Mouse (Mus musculus) embryonic stem cell, embryonic (primary cell): ENCODE results near the gene Morf4l2.

Experiments used
- CTCF ChIA-PET, 4 experiments: fragments of 300-600 bp in 2 of 4; fragments of 350-600 bp in 2 of 4; sonication (Branson Sonifier 250); formaldehyde crosslinking; loops; one replicate each; lab custom pipeline; 2022; ENCODE audit warnings: inconsistent platforms in 2 of 4; lab: Charles Lee
- POLR2A ChIA-PET, 4 experiments: fragments of 300-600 bp in 2 of 4; fragments of 350-600 bp in 2 of 4; sonication (Branson Sonifier 250); formaldehyde crosslinking; loops; one replicate each; lab custom pipeline; 2022; ENCODE audit warnings: antibody characterized with exemption in 4 of 4, inconsistent platforms in 1 of 4; lab: Charles Lee

The Morf4l2 gene

DNA sequence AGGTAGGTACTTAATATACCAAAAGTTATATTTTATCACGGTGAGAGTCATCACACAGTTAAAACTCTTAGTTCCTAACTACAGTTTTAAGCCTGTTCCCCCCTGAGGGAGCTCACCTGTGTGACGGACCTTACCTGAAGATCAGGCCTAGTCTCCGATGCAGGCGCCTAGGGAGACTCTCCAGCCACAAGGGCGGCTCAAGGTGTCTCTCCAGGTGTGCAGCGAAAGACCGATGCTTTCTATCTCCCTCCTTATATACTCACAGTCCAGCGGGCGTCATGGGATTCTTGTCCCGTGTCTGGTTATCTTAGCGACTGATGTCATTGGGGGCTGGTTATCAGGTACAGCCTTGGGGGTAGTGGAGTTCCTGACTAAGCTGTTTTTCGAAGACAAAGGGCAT is at the start of gene Morf4l2:
Gene Morf4l2, minus strand, starts transcription at position 232 of the 400 bp plus-strand sequence.
- ChIA-PET CTCF (interaction anchor here in 3 of 4 experiments (0.6 to 2.8 kb wide), 5 partner anchors 17 to 616 kb away, joined by 3 to 13 read pairs (median 5); no protein-coding TSS in a partner anchor), POLR2A (interaction anchor here in 3 of 4 experiments (0.6 to 2.0 kb wide), 12 partner anchors 17 to 571 kb away, joined by 3 to 8 read pairs (median 4); partner anchors contain the start of genes Glra4 (in 1 of the 3) and Tceal8 (in 1 of the 3))

GRCm38 (mm10) chrX:136789446-136789845 is 46.0 kb upstream of the Morf4l2 start:
- POLR2A ChIA-PET = interaction anchor here in 3 of 4 experiments (0.5 to 1.6 kb wide), 17 partner anchors 9 to 617 kb away, joined by 3 to 19 read pairs (median 4); partner anchors contain the start of genes Glra4 (in 1 of the 3), Morf4l2 (in 1 of the 3), Tceal1 (in 1 of the 3) and Tceal8 (in 1 of the 3)
- CTCF ChIA-PET = interaction anchor here in 3 of 4 experiments (1.0 to 2.6 kb wide), 4 partner anchors 28 to 30 kb away, joined by 3 to 10 read pairs (median 6); no protein-coding TSS in a partner anchor

- CTCF ChIA-PET = interaction anchor here in 1 of 4 experiments (1.7 kb wide), 1 partner anchor 19 kb away, joined by 6 read pairs; no protein-coding TSS in a partner anchor
- POLR2A ChIA-PET = interaction anchor here in 1 of 4 experiments (1.1 to 2.4 kb wide), 2 partner anchors 10 to 36 kb away, joined by 3 to 8 read pairs; partner anchors contain the start of gene Morf4l2
Observed at GRCm38 (mm10) chrX:136780041-136780440, 36.6 kb upstream of the Morf4l2 start, which contains the start of gene Glra4. Glra4 (minus strand) TSS chrX:136780141.

- CTCF ChIA-PET = interaction anchor here in 2 of 4 experiments (1.5 to 1.7 kb wide), 2 partner anchors 18 kb away, joined by 3 to 6 read pairs; no protein-coding TSS in a partner anchor
- POLR2A ChIA-PET = interaction anchor here in 2 of 4 experiments (0.8 to 1.2 kb wide), 2 partner anchors 12 to 18 kb away, joined by 3 to 5 read pairs; no protein-coding TSS in a partner anchor
Observed at GRCm38 (mm10) chrX:136779262-136779661, 35.8 kb upstream of the Morf4l2 start.

- CTCF ChIA-PET = interaction anchor here in 1 of 4 experiments (1.5 kb wide), 1 partner anchor 17 kb away, joined by 3 read pairs; no protein-coding TSS in a partner anchor
- POLR2A ChIA-PET = interaction anchor here in 1 of 4 experiments (0.9 kb wide), 2 partner anchors 11 to 22 kb away, joined by 3 read pairs; no protein-coding TSS in a partner anchor
Observed at GRCm38 (mm10) chrX:136778046-136778445, 34.6 kb upstream of the Morf4l2 start.

GRCm38 (mm10) chrX:136773035-136773434 is 29.5 kb upstream of the Morf4l2 start:
- ChIA-PET POLR2A (interaction anchor here in 1 of 4 experiments (1.0 kb wide), 1 partner anchor 44 kb away, joined by 3 read pairs; no protein-coding TSS in a partner anchor), CTCF (no interaction called here)

- POLR2A ChIA-PET = interaction anchor here in 3 of 4 experiments (0.6 to 1.4 kb wide), 10 partner anchors 17 to 210 kb away, joined by 3 to 6 read pairs (median 4); partner anchors contain the start of gene Morf4l2 (in 1 of the 3)
- CTCF ChIA-PET = interaction anchor here (0.5 to 1.9 kb wide), 37 partner anchors 9 to 569 kb away, joined by 3 to 13 read pairs (median 4); partner anchors contain the start of genes Morf4l2 (in 2 of the 4) and Glra4 (in 1 of the 4)
Observed at GRCm38 (mm10) chrX:136761103-136762074, 17.9 kb upstream of the Morf4l2 start.

GRCm38 (mm10) chrX:136755464-136755863 is 12.0 kb upstream of the Morf4l2 start:
- POLR2A ChIA-PET = no interaction called here
- CTCF ChIA-PET = no interaction called here

- CTCF ChIA-PET = interaction anchor here in 1 of 4 experiments (2.7 kb wide), 1 partner anchor 12 kb away, joined by 11 read pairs; no protein-coding TSS in a partner anchor
- POLR2A ChIA-PET = no interaction called here
Observed at GRCm38 (mm10) chrX:136749329-136749728, 5.8 kb upstream of the Morf4l2 start.

- ChIA-PET POLR2A (interaction anchor here in 2 of 4 experiments (0.8 to 2.0 kb wide), 7 partner anchors 9 to 269 kb away, joined by 3 to 8 read pairs (median 5); partner anchors contain the start of gene Glra4 (in 1 of the 2)), CTCF (interaction anchor here in 1 of 4 experiments (0.7 to 2.8 kb wide), 3 partner anchors 17 to 397 kb away, joined by 3 to 12 read pairs (median 9); no protein-coding TSS in a partner anchor)
Observed at GRCm38 (mm10) chrX:136744663-136745062, 1.2 kb upstream of the Morf4l2 start.

GRCm38 (mm10) chrX:136742661-136743103 is 808 bp downstream of the Morf4l2 start:
- ChIA-PET CTCF (interaction anchor here in 2 of 4 experiments (0.6 to 2.8 kb wide), 2 partner anchors 71 to 399 kb away, joined by 3 to 9 read pairs; no protein-coding TSS in a partner anchor), POLR2A (interaction anchor here in 2 of 4 experiments (0.7 to 1.8 kb wide), 5 partner anchors 18 to 86 kb away, joined by 3 to 8 read pairs (median 5); partner anchors contain the start of gene Glra4 (in 1 of the 2))

GRCm38 (mm10) chrX:136742241-136742640 is 1.2 kb downstream of the Morf4l2 start:
- POLR2A ChIA-PET = interaction anchor here in 3 of 4 experiments (0.6 to 3.3 kb wide), 21 partner anchors 11 to 1828 kb away, joined by 3 to 19 read pairs (median 4); partner anchors contain the start of gene Tceal8 (in 1 of the 3)
- CTCF ChIA-PET = interaction anchor here in 1 of 4 experiments (0.6 kb wide), 1 partner anchor 78 kb away, joined by 3 read pairs; no protein-coding TSS in a partner anchor

DNA sequence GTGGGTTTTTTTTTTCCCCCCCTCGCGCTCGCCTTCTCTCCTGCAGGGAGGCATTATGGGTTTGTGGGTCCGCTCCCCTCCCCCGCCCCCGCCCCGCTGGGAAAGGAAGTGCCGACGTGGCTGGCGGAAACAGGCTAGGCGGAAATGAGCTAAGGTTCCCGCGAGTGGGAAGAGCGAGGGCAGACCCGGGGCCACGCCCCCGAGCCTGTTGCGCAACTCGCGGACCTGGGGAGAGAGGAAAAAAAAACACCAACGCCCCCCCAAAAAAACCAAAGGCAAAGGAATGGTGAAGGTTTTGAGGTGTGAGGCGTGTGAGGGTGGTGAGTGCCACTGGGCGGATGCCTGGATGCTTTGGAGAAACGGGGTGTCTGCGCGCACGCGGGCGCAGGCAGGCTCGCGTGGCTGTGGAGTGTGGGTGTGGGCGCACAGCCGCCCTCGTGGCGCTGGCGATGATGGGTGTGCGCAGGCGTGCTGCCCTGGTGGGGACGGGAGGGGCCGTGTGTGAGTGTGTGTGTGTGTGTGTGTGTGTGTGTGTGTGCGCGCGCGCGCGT is 1.8 kb downstream of the Morf4l2 start:
- CTCF ChIA-PET = interaction anchor here in 2 of 4 experiments (0.6 to 0.7 kb wide), 4 partner anchors 19 to 398 kb away, joined by 3 to 7 read pairs (median 3); no protein-coding TSS in a partner anchor
- POLR2A ChIA-PET = interaction anchor here (0.6 to 3.3 kb wide), 28 partner anchors 11 to 1828 kb away, joined by 3 to 19 read pairs (median 4); partner anchors contain the start of genes Tceal8 (in 1 of the 4) and Tceal9 (in 1 of the 4)

GRCm38 (mm10) chrX:136740791-136741650 is 2.5 kb downstream of the Morf4l2 start:
- CTCF ChIA-PET = interaction anchor here in 2 of 4 experiments (0.7 kb wide), 3 partner anchors 20 to 399 kb away, joined by 3 to 7 read pairs (median 3); no protein-coding TSS in a partner anchor

DNA sequence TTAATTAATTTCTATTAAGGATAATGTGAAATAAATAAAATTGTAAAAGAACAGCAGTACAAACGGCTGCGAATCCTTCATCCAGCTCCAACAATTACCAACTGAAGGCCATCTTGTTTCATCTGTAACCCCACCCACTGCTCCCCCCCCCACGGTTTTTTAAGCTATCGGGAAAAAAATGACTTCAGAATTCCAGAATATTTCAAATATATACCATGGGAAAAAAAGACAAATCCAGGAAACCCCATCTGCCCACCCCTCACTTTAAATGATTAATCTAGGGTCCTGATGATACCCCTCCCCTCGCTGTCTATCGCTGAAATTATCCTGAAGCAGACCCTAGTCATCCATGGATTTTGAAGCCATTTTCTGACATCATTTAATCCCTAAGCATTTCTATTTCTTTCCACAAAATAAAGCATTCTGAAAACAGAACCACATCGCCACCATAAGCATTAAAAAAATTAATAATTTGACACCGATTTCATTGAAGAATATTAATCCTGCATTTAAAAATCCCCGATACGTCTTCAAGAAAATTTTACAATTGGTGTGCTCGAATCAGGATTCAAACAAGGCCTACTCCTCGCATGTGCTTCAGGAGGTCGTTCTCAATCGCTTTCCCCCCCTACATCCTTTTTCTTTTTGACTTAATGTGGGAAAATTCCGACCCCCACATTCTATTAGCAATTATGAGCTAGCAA is 3.3 kb downstream of the Morf4l2 start:
- POLR2A ChIA-PET = interaction anchor here (0.6 to 3.3 kb wide), 24 partner anchors 9 to 569 kb away, joined by 3 to 19 read pairs (median 4); partner anchors contain the start of genes Tceal8 (in 2 of the 4), Tceal9 (in 1 of the 4) and Tmsb15b2 (in 1 of the 4)
- CTCF ChIA-PET = no interaction called here

More at GRCm38 (mm10) chrX:136740791-136741650, 2.5 kb downstream of the Morf4l2 start:
- POLR2A ChIA-PET = interaction anchor here (0.6 to 3.3 kb wide), 36 partner anchors 10 to 1827 kb away, joined by 3 to 19 read pairs (median 4); partner anchors contain the start of genes Tceal8 (in 2 of the 4), Tceal9 (in 1 of the 4) and Tmsb15b2 (in 1 of the 4)
